Mouse (Mus musculus) midbrain, embryonic 16.5 days (tissue): ENCODE results near the gene Slc7a6. TPM values are rescaled to one million over a fixed set of nuclear protein-coding genes. Genes with fewer than 3 reads are reported as not detected.
"Not testable (repeated sequence)": the region's sequence is repeated elsewhere in the genome, so short reads cannot be mapped to it uniquely, and the experiment has no call there.

ENCODE experiments used
- ATAC-seq: fragments of 200-750 bp; cut with Nextera tagmentation; 2 replicates; pipeline ENCODE4 v1.8.0; 2017; ENCODE audit warnings: moderate TSS enrichment
- H3K27ac ChIP-seq: fragments of 300-500 bp; sonication (generic); 2 replicates; pipeline ENCODE4 v1.5.1; 2014; ENCODE audit warnings: mild to moderate bottlenecking, low read length, mixed read lengths
- H3K27me3 ChIP-seq: fragments of 300-500 bp; sonication (generic); 2 replicates; pipeline ENCODE4 v1.6.1; 2014; ENCODE audit warnings: low read depth, low read length, mixed read lengths; ENCODE audit not compliant: control insufficient read depth, insufficient read depth
- H3K36me3 ChIP-seq: fragments of 300-500 bp; sonication (generic); 2 replicates; pipeline ENCODE4 v1.6.1; 2014; ENCODE audit warnings: mild to moderate bottlenecking, low read length, moderate library complexity, mixed read lengths; ENCODE audit not compliant: control insufficient read depth, insufficient read depth
- H3K4me1 ChIP-seq: fragments of 300-500 bp; sonication (generic); 2 replicates; pipeline ENCODE4 v1.6.1; 2014; ENCODE audit warnings: mild to moderate bottlenecking, low read length, mixed read lengths; ENCODE audit not compliant: control insufficient read depth, insufficient read depth
- H3K4me2 ChIP-seq: fragments of 300-500 bp; sonication (generic); 2 replicates; pipeline ENCODE4 v1.6.1; 2014; ENCODE audit warnings: mild to moderate bottlenecking, low read length, mixed read lengths
- H3K4me3 ChIP-seq: fragments of 300-500 bp; sonication (generic); 2 replicates; pipeline ENCODE4 v1.5.1; 2014; ENCODE audit warnings: low read depth, mild to moderate bottlenecking, low read length, moderate library complexity, mixed read lengths
- H3K9ac ChIP-seq: fragments of 300-500 bp; sonication (generic); 2 replicates; pipeline ENCODE4 v1.6.1; 2014; ENCODE audit warnings: low read depth, low read length, mixed read lengths
- H3K9me3 ChIP-seq: fragments of 300-500 bp; sonication (generic); replicated peaks from 2 replicates; pipeline ENCODE4 v1.6.1; 2014; ENCODE audit warnings: mild to moderate bottlenecking, low read length, mixed read lengths; ENCODE audit not compliant: control insufficient read depth, poor library complexity, severe bottlenecking
- WGBS: fragments of 180-500 bp; shearing (Covaris S2); extraction: QIAGEN DNeasy Blood & Tissue Kit; methylation state at CpG from one replicate; pipeline ENCODE4 v1.1.7; 2014; 5-methylcytosine and 5-hydroxymethylcytosine counted together
- polyA plus RNA-seq: library from polyadenylated mRNA; unstranded; fragments of >200 nt; fragmentation: Nextera tagmentation; extraction: Ambion mirVana; gene quantifications from 2 replicates; pipeline ENCODE4 v1.2.1, GENCODE M21; 2015

Slc7a6 gene
- polyA plus RNA-seq, 1 experiment from 2014 or later: 41.8 TPM

DNA sequence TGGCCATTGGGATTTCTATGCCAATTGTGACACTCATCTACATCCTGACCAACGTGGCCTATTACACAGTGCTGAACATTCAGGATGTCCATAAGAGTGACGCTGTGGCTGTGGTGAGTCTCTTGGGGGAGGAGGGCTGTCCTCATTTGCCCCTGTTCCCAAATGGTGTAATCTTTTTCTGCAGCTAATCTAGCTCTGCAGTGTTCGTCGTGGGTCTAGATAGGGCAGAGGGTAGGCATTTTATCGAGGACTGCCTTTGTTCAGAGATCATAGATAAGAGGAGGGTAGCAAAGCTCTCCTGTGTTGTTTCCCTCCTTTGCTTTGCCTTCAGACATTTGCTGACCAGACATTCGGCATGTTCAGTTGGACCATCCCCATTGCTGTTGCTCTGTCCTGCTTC, 24.5 kb downstream of the Slc7a6 start:
- ATAC-seq: no peak
- no peak overlapping the region for H3K4me3 ChIP-seq
- no peaks in the 10 kb centered on the region for H3K9me3 ChIP-seq
- no peaks in the 10 kb centered on the region for H3K4me1 ChIP-seq
- no peak overlapping the region for H3K27ac ChIP-seq
- H3K9ac ChIP-seq: no peak overlapping the region
- H3K4me2 ChIP-seq: no peak overlapping the region
- H3K36me3 ChIP-seq: peaks cover 25% of the 10 kb centered on the region
- no peaks in the 10 kb centered on the region for H3K27me3 ChIP-seq
- 95% methylated on average over 6 of the region's 6 CpGs for WGBS

DNA sequence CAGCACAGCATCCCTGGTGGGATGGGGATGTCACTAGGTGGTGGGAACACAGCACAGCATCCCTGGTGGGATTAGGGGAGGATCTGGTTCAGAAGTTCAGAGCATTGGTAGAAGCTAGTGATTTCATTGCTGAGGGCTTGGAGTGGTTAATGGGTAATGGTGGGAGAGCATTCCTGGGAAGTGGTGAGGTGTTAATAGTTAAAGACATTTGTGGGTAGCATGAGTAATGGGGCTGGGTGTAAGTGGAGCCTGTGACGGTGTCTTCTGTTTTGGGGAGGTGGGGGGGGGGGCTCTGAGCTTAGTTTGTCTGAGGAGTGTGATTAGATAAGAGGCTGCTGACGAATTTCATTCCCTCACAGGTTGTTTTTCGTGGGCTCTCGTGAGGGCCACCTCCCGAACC, 25.4 kb downstream of the Slc7a6 start:
- Histone ChIP-seq H3K4me1 (no peaks in the 10 kb centered on the region), H3K27ac (no peak overlapping the region), H3K9ac (no peak overlapping the region), H3K36me3 (peaks cover 27% of the 10 kb centered on the region), H3K27me3 (no peaks in the 10 kb centered on the region), H3K9me3 (no peaks in the 10 kb centered on the region), H3K4me3 (no peak overlapping the region), H3K4me2 (no peak overlapping the region)
- no peak for ATAC-seq
- WGBS: 92% methylated on average over 5 of the region's 5 CpGs

DNA sequence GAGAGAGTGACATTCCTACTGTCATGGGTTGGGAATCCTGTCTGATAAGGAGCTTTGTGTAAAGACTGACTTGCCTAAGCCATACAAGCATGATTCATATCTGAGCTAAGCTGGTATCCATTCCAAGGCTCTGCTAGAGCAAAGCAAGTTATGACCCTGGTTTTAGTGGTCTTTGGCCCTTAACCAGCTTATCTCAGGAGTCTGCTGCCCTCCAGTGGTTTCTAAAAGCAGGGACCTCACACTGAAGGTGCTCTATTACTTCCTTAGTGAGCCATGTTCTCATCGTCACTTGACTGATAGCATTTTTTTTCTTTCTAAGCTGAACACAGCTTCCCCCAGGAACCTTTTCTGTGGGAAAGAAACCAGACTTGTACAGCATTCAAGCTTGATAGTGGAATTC, 30.1 kb downstream of the Slc7a6 start:
- Histone ChIP-seq H3K4me1 (no peaks in the 10 kb centered on the region), H3K36me3 (peaks cover 32% of the 10 kb centered on the region), H3K4me3 (no peak overlapping the region), H3K27me3 (no peaks in the 10 kb centered on the region), H3K9me3 (no peaks in the 10 kb centered on the region), H3K4me2 (no peak overlapping the region), H3K9ac (no peak overlapping the region), H3K27ac (no peak overlapping the region)
- ATAC-seq: no peak
- 0% methylated on average over 1 of the region's 1 CpGs for WGBS

DNA sequence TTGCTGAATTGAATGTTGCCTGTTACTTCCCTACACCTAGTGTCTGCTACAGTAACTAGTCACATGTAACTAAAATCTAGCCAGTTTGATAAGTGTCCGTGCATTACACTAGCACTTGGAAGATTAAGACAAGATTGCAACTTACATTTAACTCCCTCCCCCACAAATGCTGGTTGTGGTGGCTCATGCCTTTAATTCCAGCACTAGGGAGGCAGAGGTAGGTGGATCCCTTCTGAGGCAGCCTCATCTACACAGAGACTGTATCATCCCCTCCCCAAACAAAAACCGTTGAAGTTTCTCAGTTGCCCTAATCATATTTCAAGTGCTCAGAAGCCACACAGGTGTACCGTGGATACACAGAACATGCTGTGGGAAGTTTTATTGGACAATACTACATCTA, 30.9 kb downstream of the Slc7a6 start:
- H3K9ac ChIP-seq, H3K4me2 ChIP-seq, H3K27me3 ChIP-seq, H3K27ac ChIP-seq, H3K9me3 ChIP-seq, H3K4me1 ChIP-seq, H3K4me3 ChIP-seq, ATAC-seq: not testable (repeated sequence)
- peaks cover 29% of the 10 kb centered on the region for H3K36me3 ChIP-seq
- 90% methylated on average over 3 of the region's 3 CpGs for WGBS

DNA sequence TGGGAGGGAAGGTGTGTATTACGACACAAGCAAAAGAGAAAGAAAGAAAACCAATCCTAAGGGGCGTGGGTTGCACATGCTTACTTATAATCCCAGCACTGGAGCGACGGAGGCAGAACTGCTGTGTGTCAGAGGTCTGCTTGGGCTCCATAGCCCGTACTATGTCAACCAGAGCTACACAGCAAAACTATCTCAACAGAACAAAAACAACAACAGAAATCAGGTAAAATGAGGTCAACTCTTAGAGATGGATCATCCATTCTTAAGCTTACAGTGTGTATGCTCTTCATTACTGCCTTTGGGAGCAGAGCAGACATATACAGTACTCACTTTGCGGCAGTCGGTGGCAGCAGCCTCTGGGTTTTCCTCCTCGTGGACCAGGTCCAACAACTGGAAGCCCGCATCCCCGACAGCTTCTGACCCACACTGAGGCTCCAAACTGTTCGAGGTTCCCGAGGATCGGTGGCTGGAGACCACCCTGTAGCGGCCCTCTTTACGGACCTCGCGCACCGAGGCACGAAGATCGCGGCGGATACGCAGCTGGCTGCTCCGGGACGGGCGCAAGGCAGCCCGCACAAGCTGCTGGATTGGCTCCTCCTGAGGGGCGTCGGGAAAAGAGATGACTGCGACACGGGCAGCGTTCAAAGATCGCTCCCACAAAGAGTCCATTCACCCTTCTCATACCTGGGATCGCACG, 41.5 kb downstream of the Slc7a6 start:
- WGBS: under 1% methylated on average over 35 of the region's 35 CpGs
- Histone ChIP-seq H3K4me2 (peak overlapping the region; percentile 94), H3K9me3 (no peaks in the 10 kb centered on the region), H3K27me3 (no peaks in the 10 kb centered on the region), H3K27ac (peak overlapping the region; percentile 96), H3K9ac (peak overlapping the region; percentile 91), H3K4me1 (peaks cover 15% of the 10 kb centered on the region), H3K36me3 (peaks cover 3% of the 10 kb centered on the region; the same call in 1 of the 2 replicates), H3K4me3 (peak overlapping the region; percentile 84)
- ATAC-seq: peak; percentile 75

DNA sequence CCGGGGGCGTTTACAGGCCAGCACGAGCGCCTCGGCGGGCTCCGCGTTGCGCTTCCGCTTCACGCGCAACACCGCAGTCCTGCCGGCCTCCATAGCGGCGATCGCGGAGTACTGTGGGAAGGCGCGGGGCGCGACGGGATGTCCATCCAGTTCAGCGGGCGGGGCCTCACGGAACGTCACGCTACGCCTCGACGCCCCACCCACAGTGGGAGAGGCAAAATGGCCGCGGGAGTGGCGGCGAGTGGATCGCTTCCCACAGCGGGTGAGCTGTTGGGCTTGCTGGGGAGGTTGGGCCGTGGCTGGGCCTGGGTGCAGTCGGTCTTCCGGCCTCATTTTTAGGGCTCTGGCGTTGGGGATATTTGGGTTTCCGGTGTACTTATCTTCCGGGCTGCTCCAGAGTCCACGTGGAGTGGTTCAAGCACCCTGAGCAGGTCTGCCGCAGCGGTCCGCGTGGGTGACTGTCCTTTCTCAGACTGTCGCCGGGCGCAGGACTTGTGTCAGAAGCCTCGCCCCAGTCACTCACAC, 42.2 kb downstream of the Slc7a6 start, which contains the start of the genes Slc7a6os and Prmt7:
TSS of gene Slc7a6os (minus strand) at position 115 of the 525 bp plus-strand sequence.
TSS of gene Prmt7 (plus strand) at position 116 of the 525 bp plus-strand sequence.
- Histone ChIP-seq H3K27me3 (no peaks in the 10 kb centered on the region), H3K4me1 (peaks cover 15% of the 10 kb centered on the region), H3K36me3 (peaks cover 3% of the 10 kb centered on the region; the same call in 1 of the 2 replicates), H3K27ac (peak within 1 kb of the TSS; percentile 96), H3K9me3 (no peaks in the 10 kb centered on the region), H3K9ac (peak within 1 kb of the TSS; percentile 91), H3K4me2 (peak within 1 kb of the TSS; percentile 94), H3K4me3 (peak within 1 kb of the TSS; percentile 84)
- WGBS: under 1% methylated on average over 51 of the region's 52 CpGs
- peak; percentile 99 for ATAC-seq

DNA sequence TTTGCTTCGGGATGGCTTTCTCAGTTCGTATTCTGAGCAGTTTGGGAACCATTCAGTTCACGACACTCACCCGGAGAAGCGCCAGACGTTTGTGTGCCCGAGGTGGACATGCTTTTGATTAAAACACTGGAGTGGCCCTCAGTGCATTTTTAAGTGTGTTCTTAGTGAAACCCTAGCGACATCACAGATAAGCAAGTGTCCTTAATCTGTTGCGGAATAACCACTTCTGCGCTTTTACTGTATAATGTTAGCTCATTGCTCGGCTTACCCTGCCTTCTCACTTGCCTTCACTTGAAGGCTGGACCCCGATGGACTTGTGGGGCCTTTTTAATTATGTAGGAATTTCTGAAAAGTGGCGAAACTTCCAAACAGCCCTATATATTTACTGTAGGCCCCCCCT, 42.8 kb downstream of the Slc7a6 start:
- 4% methylated on average over 13 of the region's 13 CpGs for WGBS
- no peaks in the 10 kb centered on the region for H3K27me3 ChIP-seq
- ATAC-seq: peak; percentile 23

DNA sequence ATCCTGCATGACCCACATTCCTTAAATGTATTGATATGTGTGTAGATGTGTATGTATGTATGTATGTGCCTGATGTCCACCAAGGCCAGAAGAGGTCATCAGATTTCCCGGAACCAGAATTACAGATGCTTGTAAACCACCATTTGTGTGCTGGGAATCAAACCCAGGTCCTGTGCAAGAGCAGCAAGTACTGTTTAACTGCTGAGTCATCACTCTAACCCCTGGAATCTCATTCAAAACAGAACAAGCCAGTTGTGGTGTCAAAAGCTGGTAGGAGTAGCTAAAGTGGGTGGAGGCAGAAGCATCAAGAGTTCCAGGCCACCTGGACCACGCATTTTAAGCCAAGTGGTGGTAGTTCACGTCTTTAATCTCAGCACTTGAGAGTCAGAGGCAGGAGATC, 45.3 kb downstream of the Slc7a6 start:
- no peak overlapping the region for H3K4me3 ChIP-seq
- H3K9ac ChIP-seq: no peak overlapping the region
- H3K27ac ChIP-seq: no peak overlapping the region
- no peak for ATAC-seq
- 89% methylated on average over 3 of the region's 3 CpGs for WGBS
- peaks cover 9% of the 10 kb centered on the region; the same call in 1 of the 2 replicates for H3K36me3 ChIP-seq
- H3K4me2 ChIP-seq: no peak overlapping the region
- H3K27me3 ChIP-seq: no peaks in the 10 kb centered on the region
- no peaks in the 10 kb centered on the region for H3K9me3 ChIP-seq
- peaks cover 13% of the 10 kb centered on the region for H3K4me1 ChIP-seq

More for the DNA sequence above, 42.8 kb downstream of the Slc7a6 start:
- peaks cover 3% of the 10 kb centered on the region; the same call in 1 of the 2 replicates for H3K36me3 ChIP-seq
- H3K9me3 ChIP-seq: no peaks in the 10 kb centered on the region
- H3K4me1 ChIP-seq: peaks cover 15% of the 10 kb centered on the region
- H3K27ac ChIP-seq: peak overlapping the region; percentile 96
- H3K4me2 ChIP-seq: peak overlapping the region; percentile 94
- H3K4me3 ChIP-seq: peak overlapping the region; percentile 84
- H3K9ac ChIP-seq: peak overlapping the region; percentile 91

DNA sequence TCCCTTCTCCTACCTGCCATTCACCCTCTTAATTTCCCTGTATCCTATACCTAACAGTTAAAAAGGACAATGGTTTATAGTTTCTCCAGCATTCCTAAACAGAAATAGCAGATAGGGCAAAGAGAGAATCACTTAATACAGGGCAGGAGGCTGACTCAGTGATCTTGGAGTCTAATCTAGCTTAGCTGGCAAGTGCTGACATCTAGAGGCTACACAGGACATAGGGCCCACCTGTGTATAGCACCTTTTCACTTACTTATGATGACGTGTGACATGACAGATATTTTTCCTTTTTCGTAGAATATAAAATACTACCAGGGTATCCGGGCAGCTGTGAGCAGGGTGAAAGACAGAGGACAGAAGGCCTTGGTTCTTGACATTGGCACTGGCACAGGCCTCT, 51.0 kb downstream of the Slc7a6 start:
- 92% methylated on average over 3 of the region's 3 CpGs for WGBS

More for the DNA sequence above, 51.0 kb downstream of the Slc7a6 start:
- no peak for ATAC-seq
- H3K4me3 ChIP-seq: no peak overlapping the region
- H3K36me3 ChIP-seq: peaks cover 31% of the 10 kb centered on the region
- no peaks in the 10 kb centered on the region for H3K4me1 ChIP-seq
- H3K9ac ChIP-seq: no peak overlapping the region
- no peak overlapping the region for H3K4me2 ChIP-seq
- no peak overlapping the region for H3K27ac ChIP-seq
- H3K27me3 ChIP-seq: no peaks in the 10 kb centered on the region
- H3K9me3 ChIP-seq: no peaks in the 10 kb centered on the region
